In genomic region chr14:25304391-25304851, GRCm38 (mm10) we compare ENCODE assay signal across 8 mouse cellular contexts.
DNase-seq lines count a peak whose midpoint lies in the region; ATAC-seq lines count a peak whose summit lies in the region.

No protein-coding gene starts in this region.

- intact Hi-C loops in heart, postnatal 25 days (cut with DNase I): loop anchor here (2.0 to 10.0 kb wide), 6 partner anchors 72 to 530 kb away; no protein-coding TSS in a partner anchor

- peaks cover 33% of the 10 kb centered on the region for H3K4me1 ChIP-seq in forebrain, embryonic 13.5 days
- peaks cover 27% of the 10 kb centered on the region for H3K4me1 ChIP-seq in midbrain, embryonic 11.5 days (ENCODE audit: control insufficient read depth, insufficient read depth, low read length)

- no peak overlapping the region for H3K4me2 ChIP-seq in forebrain, embryonic 13.5 days
- H3K4me2 ChIP-seq in midbrain, embryonic 11.5 days: peak overlapping the region; percentile 22; the same call in 1 of the 2 replicates

- H3K27me3 ChIP-seq in forebrain, embryonic 13.5 days: peaks cover 34% of the 10 kb centered on the region
- H3K27me3 ChIP-seq in midbrain, embryonic 11.5 days (ENCODE audit: control insufficient read depth, insufficient read depth, low read length): no peaks in the 10 kb centered on the region

- peak overlapping the region; percentile 44 for H3K27ac ChIP-seq in forebrain, embryonic 13.5 days
- peak overlapping the region; percentile 87 for H3K27ac ChIP-seq in midbrain, embryonic 11.5 days (ENCODE audit: low read depth, low read length)

- WGBS in forebrain, embryonic 13.5 days: 13% methylated on average over 9 of the region's 9 CpGs
- 2% methylated on average over 9 of the region's 9 CpGs for WGBS in midbrain, embryonic 11.5 days

- no peaks in the 10 kb centered on the region for H3K9me3 ChIP-seq in forebrain, embryonic 13.5 days (replicated peaks)
- H3K9me3 ChIP-seq in midbrain, embryonic 11.5 days (ENCODE audit: control insufficient read depth, low read length): no peaks in the 10 kb centered on the region

- DNase-seq in cerebellum, adult 9-10 months: no peak
- peak; percentile 88 for DNase-seq in heart, postnatal 25 days (ENCODE audit: low spot score)
- peak; percentile 67 to 77 for DNase-seq in kidney, postnatal 4 days
- peak; percentile 93 for DNase-seq in midbrain, embryonic 11.5 days (ENCODE audit: low spot score, missing footprints)
- DNase-seq in urinary bladder, postnatal 14 days (ENCODE audit: low spot score): peak; percentile 77
- no peak for DNase-seq in layer of hippocampus, postnatal 14 days (ENCODE audit: low spot score in 2 of 2)

- ATAC-seq in cerebellum, adult (ENCODE audit: insufficient number of reproducible peaks, low FRiP score, low TSS enrichment): peak; percentile 28; the same call in 1 of the 2 replicates
- peak; percentile 36; the same call in 1 of the 2 replicates for ATAC-seq in forebrain, embryonic 13.5 days
- peak; percentile 78 for ATAC-seq in midbrain, embryonic 11.5 days (ENCODE audit: low FRiP score)

- H3K4me3 ChIP-seq in forebrain, embryonic 13.5 days: no peak overlapping the region
- no peak overlapping the region for H3K4me3 ChIP-seq in midbrain, embryonic 11.5 days (ENCODE audit: low read depth, low read length)

- peak overlapping the region; percentile 19; the same call in 1 of the 2 replicates for H3K9ac ChIP-seq in forebrain, embryonic 13.5 days
- peak overlapping the region; percentile 56 for H3K9ac ChIP-seq in midbrain, embryonic 11.5 days (ENCODE audit: low read length)

- no peaks in the 10 kb centered on the region for H3K36me3 ChIP-seq in forebrain, embryonic 13.5 days (ENCODE audit: poor library complexity, severe bottlenecking)
- H3K36me3 ChIP-seq in midbrain, embryonic 11.5 days (ENCODE audit: control insufficient read depth, insufficient read depth, low read length): no peaks in the 10 kb centered on the region

Comparison
In these comparisons a context has a peak if more than half of its experiments do, and no peak if none do; other contexts are left out.
1. ATAC-seq: peak in every context shown above with its lines; median percentile 78 in midbrain, embryonic 11.5 days; 36 in forebrain, embryonic 13.5 days; 28 in cerebellum, adult.
2. DNase-seq: peak in heart, postnatal 25 days (single experiment), kidney, postnatal 4 days (2 of 2), midbrain, embryonic 11.5 days (single experiment) and urinary bladder, postnatal 14 days (single experiment); none in cerebellum, adult 9-10 months (single experiment) and layer of hippocampus, postnatal 14 days (0 of 2).